Mouse (Mus musculus): Measurements from ENCODE around the gene Spindoc. TPM values are rescaled to one million over a fixed set of nuclear protein-coding genes. Genes with fewer than 3 reads are reported as not detected.
A peak's percentile ranks its signal among the peaks of the same experiment; 100 is the strongest.

The Spindoc gene
- polyA plus RNA-seq, 1 experiment from 2014 or later = 14.2 TPM

- Histone ChIP-seq H3K4me3 (ENCODE audit: low read depth, low read length) (peak overlapping the region; percentile 89), H3K4me2 (replicated peaks; ENCODE audit: low read depth) (peak overlapping the region; percentile 91), H3K27ac (replicated peaks) (peak overlapping the region; percentile 96), H3K4me1 (replicated peaks; ENCODE audit: control insufficient read depth, insufficient read depth) (peaks cover 11% of the 10 kb centered on the region), H3K9me3 (ENCODE audit: control insufficient read depth, low read length) (no peaks in the 10 kb centered on the region), H3K27me3 (ENCODE audit: control insufficient read depth, insufficient read depth, low read length) (no peaks in the 10 kb centered on the region), H3K9ac (ENCODE audit: low read length) (peak overlapping the region; percentile 99), H3K36me3 (ENCODE audit: control insufficient read depth, insufficient read depth, low read length) (no peaks in the 10 kb centered on the region)
- peak; percentile 69; the same call in 1 of the 2 replicates for ATAC-seq (ENCODE audit: low FRiP score, low TSS enrichment)
- no peak for DNase-seq (ENCODE audit: low spot score)
- TF ChIP-seq EP300 (optimal IDR thresholded peaks at IDR 0.05) (no peak), CTCF (IDR thresholded peaks at IDR 0.05; ENCODE audit: low read depth) (no peak)
- under 1% methylated on average over 29 of the region's 46 CpGs for WGBS
Observed at GRCm38 (mm10) chr19:7340780-7341475, 41.9 kb downstream of the Spindoc start.

GRCm38 (mm10) chr19:7340371-7340779 lies 42.4 kb downstream of the Spindoc start:
- Histone ChIP-seq H3K27me3 (ENCODE audit: control insufficient read depth, insufficient read depth, low read length) (no peaks in the 10 kb centered on the region), H3K36me3 (ENCODE audit: control insufficient read depth, insufficient read depth, low read length) (no peaks in the 10 kb centered on the region), H3K4me3 (ENCODE audit: low read depth, low read length) (peak overlapping the region; percentile 89), H3K27ac (replicated peaks) (peak overlapping the region; percentile 96), H3K9me3 (ENCODE audit: control insufficient read depth, low read length) (no peaks in the 10 kb centered on the region), H3K4me2 (replicated peaks; ENCODE audit: low read depth) (peak overlapping the region; percentile 91), H3K4me1 (replicated peaks; ENCODE audit: control insufficient read depth, insufficient read depth) (peaks cover 12% of the 10 kb centered on the region), H3K9ac (ENCODE audit: low read length) (peak overlapping the region; percentile 99)
- TF ChIP-seq CTCF (IDR thresholded peaks at IDR 0.05; ENCODE audit: low read depth) = no peak
- no peak for TF ChIP-seq EP300 (optimal IDR thresholded peaks at IDR 0.05)
- WGBS = 1% methylated on average over 15 of the region's 15 CpGs
- ATAC-seq (ENCODE audit: low FRiP score, low TSS enrichment) (no peak), DNase-seq (ENCODE audit: low spot score) (peak; percentile 43)

GRCm38 (mm10) chr19:7339867-7340266 lies 42.9 kb downstream of the Spindoc start:
- Histone ChIP-seq H3K9me3 (ENCODE audit: control insufficient read depth, low read length) (no peaks in the 10 kb centered on the region), H3K27me3 (ENCODE audit: control insufficient read depth, insufficient read depth, low read length) (no peaks in the 10 kb centered on the region), H3K36me3 (ENCODE audit: control insufficient read depth, insufficient read depth, low read length) (no peaks in the 10 kb centered on the region), H3K4me1 (replicated peaks; ENCODE audit: control insufficient read depth, insufficient read depth) (peaks cover 12% of the 10 kb centered on the region), H3K27ac (replicated peaks) (peak overlapping the region; percentile 96), H3K9ac (ENCODE audit: low read length) (peak overlapping the region; percentile 99), H3K4me3 (ENCODE audit: low read depth, low read length) (peak overlapping the region; percentile 89), H3K4me2 (replicated peaks; ENCODE audit: low read depth) (peak overlapping the region; percentile 91)
- no peak for TF ChIP-seq CTCF (IDR thresholded peaks at IDR 0.05; ENCODE audit: low read depth)
- TF ChIP-seq EP300 (optimal IDR thresholded peaks at IDR 0.05) = no peak
- 13% methylated on average over 4 of the region's 4 CpGs for WGBS
- no peak for DNase-seq (ENCODE audit: low spot score)
- no peak for ATAC-seq (ENCODE audit: low FRiP score, low TSS enrichment)

- no peaks in the 10 kb centered on the region for H3K36me3 ChIP-seq (ENCODE audit: control insufficient read depth, insufficient read depth, low read length)
- 15% methylated on average over 5 of the region's 5 CpGs for WGBS
- H3K9me3 ChIP-seq (ENCODE audit: control insufficient read depth, low read length) = no peaks in the 10 kb centered on the region
- H3K27me3 ChIP-seq (ENCODE audit: control insufficient read depth, insufficient read depth, low read length) = no peaks in the 10 kb centered on the region
- peak overlapping the region; percentile 99 for H3K9ac ChIP-seq (ENCODE audit: low read length)
- H3K4me2 ChIP-seq (replicated peaks; ENCODE audit: low read depth) = peak overlapping the region; percentile 91
- TF ChIP-seq EP300 (optimal IDR thresholded peaks at IDR 0.05) (no peak), CTCF (IDR thresholded peaks at IDR 0.05; ENCODE audit: low read depth) (no peak)
- peak overlapping the region; percentile 96 for H3K27ac ChIP-seq (replicated peaks)
- DNase-seq (ENCODE audit: low spot score) (peak; percentile 70), ATAC-seq (ENCODE audit: low FRiP score, low TSS enrichment) (no peak; the same call in 1 of the 2 replicates)
- H3K4me1 ChIP-seq (replicated peaks; ENCODE audit: control insufficient read depth, insufficient read depth) = peaks cover 14% of the 10 kb centered on the region
- peak overlapping the region; percentile 89 for H3K4me3 ChIP-seq (ENCODE audit: low read depth, low read length)
Observed at GRCm38 (mm10) chr19:7339026-7339425, 43.8 kb downstream of the Spindoc start.

- H3K27me3 ChIP-seq (ENCODE audit: control insufficient read depth, insufficient read depth, low read length) = no peaks in the 10 kb centered on the region
- ATAC-seq (ENCODE audit: low FRiP score, low TSS enrichment) = no peak
- H3K27ac ChIP-seq (replicated peaks) = peak overlapping the region; percentile 96
Observed at GRCm38 (mm10) chr19:7337781-7338342, 44.9 kb downstream of the Spindoc start.

GRCm38 (mm10) chr19:7335656-7336055 lies 47.1 kb downstream of the Spindoc start:
- Histone ChIP-seq H3K9me3 (ENCODE audit: control insufficient read depth, low read length) (no peaks in the 10 kb centered on the region), H3K4me3 (ENCODE audit: low read depth, low read length) (no peak overlapping the region), H3K36me3 (ENCODE audit: control insufficient read depth, insufficient read depth, low read length) (no peaks in the 10 kb centered on the region), H3K4me2 (replicated peaks; ENCODE audit: low read depth) (no peak overlapping the region; the same call in 1 of the 2 replicates), H3K4me1 (replicated peaks; ENCODE audit: control insufficient read depth, insufficient read depth) (peaks cover 14% of the 10 kb centered on the region), H3K9ac (ENCODE audit: low read length) (no peak overlapping the region), H3K27ac (replicated peaks) (peak overlapping the region; percentile 85), H3K27me3 (ENCODE audit: control insufficient read depth, insufficient read depth, low read length) (no peaks in the 10 kb centered on the region)
- DNase-seq (ENCODE audit: low spot score) (peak; percentile 25), ATAC-seq (ENCODE audit: low FRiP score, low TSS enrichment) (peak; percentile 41)
- TF ChIP-seq EP300 (optimal IDR thresholded peaks at IDR 0.05) (no peak), CTCF (IDR thresholded peaks at IDR 0.05; ENCODE audit: low read depth) (no peak)
- WGBS = 47% methylated on average over 4 of the region's 4 CpGs

More at GRCm38 (mm10) chr19:7337781-7338342, 44.9 kb downstream of the Spindoc start:
- TF ChIP-seq EP300 (optimal IDR thresholded peaks at IDR 0.05) = no peak
- TF ChIP-seq CTCF (IDR thresholded peaks at IDR 0.05; ENCODE audit: low read depth) = no peak
- H3K4me1 ChIP-seq (replicated peaks; ENCODE audit: control insufficient read depth, insufficient read depth) = peaks cover 14% of the 10 kb centered on the region
- H3K36me3 ChIP-seq (ENCODE audit: control insufficient read depth, insufficient read depth, low read length) = no peaks in the 10 kb centered on the region
- DNase-seq (ENCODE audit: low spot score) = no peak
- H3K4me2 ChIP-seq (replicated peaks; ENCODE audit: low read depth) = peak overlapping the region; percentile 91; the same call in 1 of the 2 replicates
- H3K9me3 ChIP-seq (ENCODE audit: control insufficient read depth, low read length) = no peaks in the 10 kb centered on the region
- peak overlapping the region; percentile 23; the same call in 1 of the 2 replicates for H3K9ac ChIP-seq (ENCODE audit: low read length)
- no peak overlapping the region for H3K4me3 ChIP-seq (ENCODE audit: low read depth, low read length)
- 53% methylated on average over 2 of the region's 2 CpGs for whole genome bisulfite sequencing

Data from stomach, postnatal 0 days (tissue).